Mouse (Mus musculus): ENCODE data around the gene Hoxb8. TPM values are rescaled to one million over a fixed set of nuclear protein-coding genes. Genes with fewer than 3 reads are reported as not detected.

Hoxb8 gene
- total RNA-seq (2014; fragmentation: Nextera tagmentation): not detected in 2 replicates
- total RNA-seq (2017): not detected in 2 replicates

GRCm38 (mm10) chr11:96281855-96282570 is at the start of gene Hoxb8:
Gene Hoxb8, plus strand, starts transcription at chr11:96281905.
- no peak for ATAC-seq (replicated peaks; ENCODE audit: low FRiP score, low TSS enrichment, poor library complexity, severe bottlenecking)

- peak; percentile 79 for ATAC-seq (replicated peaks; ENCODE audit: low FRiP score, low TSS enrichment, poor library complexity, severe bottlenecking)
Measured at GRCm38 (mm10) chr11:96234906-96235305, 46.8 kb upstream of the Hoxb8 start.

- peak; percentile 63; the same call in 1 of the 2 replicates for ATAC-seq (replicated peaks; ENCODE audit: low FRiP score, low TSS enrichment, poor library complexity, severe bottlenecking)
Measured at GRCm38 (mm10) chr11:96240211-96240610, 41.5 kb upstream of the Hoxb8 start.

GRCm38 (mm10) chr11:96250901-96251300 is 30.8 kb upstream of the Hoxb8 start:
- ATAC-seq (replicated peaks; ENCODE audit: low FRiP score, low TSS enrichment, poor library complexity, severe bottlenecking): no peak

GRCm38 (mm10) chr11:96251480-96252031 is 30.1 kb upstream of the Hoxb8 start:
- no peak for ATAC-seq (replicated peaks; ENCODE audit: low FRiP score, low TSS enrichment, poor library complexity, severe bottlenecking)

- no peak for ATAC-seq (replicated peaks; ENCODE audit: low FRiP score, low TSS enrichment, poor library complexity, severe bottlenecking)
Measured at GRCm38 (mm10) chr11:96252541-96253120, 29.1 kb upstream of the Hoxb8 start.

- no peak for ATAC-seq (replicated peaks; ENCODE audit: low FRiP score, low TSS enrichment, poor library complexity, severe bottlenecking)
Measured at GRCm38 (mm10) chr11:96254221-96254620, 27.5 kb upstream of the Hoxb8 start.

GRCm38 (mm10) chr11:96255111-96255995 is 26.4 kb upstream of the Hoxb8 start:
- ATAC-seq (replicated peaks; ENCODE audit: low FRiP score, low TSS enrichment, poor library complexity, severe bottlenecking): no peak

GRCm38 (mm10) chr11:96255996-96256445 is 25.7 kb upstream of the Hoxb8 start:
- ATAC-seq (replicated peaks; ENCODE audit: low FRiP score, low TSS enrichment, poor library complexity, severe bottlenecking): no peak

GRCm38 (mm10) chr11:96257141-96257540 is 24.6 kb upstream of the Hoxb8 start:
- no peak for ATAC-seq (replicated peaks; ENCODE audit: low FRiP score, low TSS enrichment, poor library complexity, severe bottlenecking)

GRCm38 (mm10) chr11:96259038-96259437 is 22.7 kb upstream of the Hoxb8 start:
- no peak for ATAC-seq (replicated peaks; ENCODE audit: low FRiP score, low TSS enrichment, poor library complexity, severe bottlenecking)

GRCm38 (mm10) chr11:96259511-96259910 is 22.2 kb upstream of the Hoxb8 start:
- ATAC-seq (replicated peaks; ENCODE audit: low FRiP score, low TSS enrichment, poor library complexity, severe bottlenecking): no peak

- no peak for ATAC-seq (replicated peaks; ENCODE audit: low FRiP score, low TSS enrichment, poor library complexity, severe bottlenecking)
Measured at GRCm38 (mm10) chr11:96260310-96260970, 21.3 kb upstream of the Hoxb8 start.

- peak; percentile 68 for ATAC-seq (replicated peaks; ENCODE audit: low FRiP score, low TSS enrichment, poor library complexity, severe bottlenecking)
Measured at GRCm38 (mm10) chr11:96261323-96261890, 20.3 kb upstream of the Hoxb8 start.

GRCm38 (mm10) chr11:96262262-96262830 is 19.4 kb upstream of the Hoxb8 start:
- no peak for ATAC-seq (replicated peaks; ENCODE audit: low FRiP score, low TSS enrichment, poor library complexity, severe bottlenecking)

- ATAC-seq (replicated peaks; ENCODE audit: low FRiP score, low TSS enrichment, poor library complexity, severe bottlenecking): no peak
Measured at GRCm38 (mm10) chr11:96263636-96264389, 17.9 kb upstream of the Hoxb8 start.

- no peak for ATAC-seq (replicated peaks; ENCODE audit: low FRiP score, low TSS enrichment, poor library complexity, severe bottlenecking)
Measured at GRCm38 (mm10) chr11:96264390-96265020, 17.2 kb upstream of the Hoxb8 start.
